Mouse (Mus musculus) ES-E14 (cell line): Measurements from ENCODE around the gene Tgoln1.

Experiments
- MAFK ChIP-seq: IDR thresholded peaks from 2 replicates; pipeline ENCODE4 v1.6.1; 2014; ENCODE audit warnings: mild to moderate bottlenecking, low read depth, low read length, inconsistent platforms; ENCODE audit not compliant: insufficient read depth
- ZNF384 ChIP-seq: IDR thresholded peaks from 2 replicates; pipeline ENCODE4 v1.6.1; 2012; ENCODE audit warnings: low read depth, low read length, inconsistent platforms

GRCm38 (mm10) chr6:72581625-72582382, 35.0 kb downstream of the Tgoln1 start:
- no peak for TF ChIP-seq ZNF384
- no peak for TF ChIP-seq MAFK
